Mouse (Mus musculus): Measurements from ENCODE around the gene Pdcd5. TPM values are rescaled to one million over a fixed set of nuclear protein-coding genes. Genes with fewer than 3 reads are reported as not detected.

The Pdcd5 gene
- polyA plus RNA-seq, 1 experiment = 95.7 TPM

DNA sequence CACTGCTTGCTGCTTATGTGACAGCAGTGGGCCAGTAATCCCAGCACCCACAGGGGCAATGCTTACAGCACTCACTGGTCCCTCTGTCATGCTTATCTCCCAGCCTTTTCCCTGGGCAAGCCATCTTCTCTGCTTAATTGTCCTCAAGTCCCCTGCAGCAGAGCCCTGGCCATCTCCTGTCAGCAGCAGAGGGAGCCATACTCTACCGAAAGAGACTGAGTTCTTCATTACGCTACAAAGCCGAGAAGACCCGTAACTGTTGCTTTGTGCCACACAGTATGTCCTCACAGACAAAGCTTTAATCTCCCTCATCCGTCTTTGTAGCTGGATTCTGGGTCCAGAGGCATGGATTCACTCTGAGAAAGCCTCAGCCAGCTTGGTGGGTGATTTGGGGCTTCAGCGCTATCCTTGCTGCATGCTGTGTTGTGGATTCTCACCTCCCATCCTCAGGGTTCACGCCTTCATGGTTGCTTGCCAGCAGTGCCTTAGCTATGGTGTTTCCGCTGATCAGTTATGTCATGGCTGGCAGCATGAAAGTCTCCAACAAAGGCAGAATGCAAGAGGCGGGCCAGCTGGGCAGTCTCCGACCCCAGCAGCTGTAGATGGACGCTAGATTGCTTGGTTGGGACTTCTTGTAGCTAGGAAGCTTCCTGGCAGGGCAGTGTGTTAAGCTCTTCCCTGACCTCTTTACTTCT lies 3.5 kb upstream of the Pdcd5 start:
- no peaks in the 10 kb centered on the region for H3K4me1 ChIP-seq (ENCODE audit: control insufficient read depth, insufficient read depth, low read length)
- H3K27me3 ChIP-seq (ENCODE audit: control insufficient read depth, insufficient read depth, low read length, poor library complexity, severe bottlenecking) = no peaks in the 10 kb centered on the region
- H3K4me3 ChIP-seq (ENCODE audit: low read depth, low read length) = peak overlapping the region; percentile 19; the same call in 1 of the 2 replicates
- H3K27ac ChIP-seq (ENCODE audit: insufficient read depth, low read length) = no peak overlapping the region
- no peaks in the 10 kb centered on the region for H3K9me3 ChIP-seq (replicated peaks; ENCODE audit: control insufficient read depth, insufficient read depth, low read length, poor library complexity, severe bottlenecking)
- TF ChIP-seq CTCF (IDR thresholded peaks at IDR 0.05; ENCODE audit: low read depth, low read length) (peak; percentile 39), POLR2A (IDR thresholded peaks at IDR 0.05; ENCODE audit: insufficient read depth, low read length) (no peak)
- H3K9ac ChIP-seq (ENCODE audit: low read depth, poor library complexity, severe bottlenecking) = no peak overlapping the region
- no peaks in the 10 kb centered on the region for H3K36me3 ChIP-seq (ENCODE audit: control insufficient read depth, insufficient read depth, low read length, poor library complexity, severe bottlenecking)

DNA sequence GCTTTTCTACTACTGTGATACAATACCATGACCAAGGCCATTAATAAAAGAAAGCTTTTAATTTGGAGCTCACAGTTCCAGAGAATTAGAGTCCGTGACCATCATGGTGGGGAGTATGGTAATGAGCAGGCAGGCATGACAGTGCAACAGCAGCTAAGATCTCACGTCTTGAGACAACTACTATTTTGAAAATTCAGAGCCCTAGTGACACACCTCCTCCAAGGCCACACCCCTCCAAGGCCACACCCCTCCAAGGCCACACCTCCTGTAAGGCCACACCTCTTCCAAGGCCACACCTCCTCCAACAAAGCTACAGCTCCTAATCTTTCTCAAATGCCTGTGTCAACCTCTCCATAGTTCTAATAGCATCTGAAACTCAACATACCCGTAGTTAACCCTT lies 1.8 kb upstream of the Pdcd5 start:
- Histone ChIP-seq H3K27ac (ENCODE audit: insufficient read depth, low read length) (no peak overlapping the region), H3K9ac (ENCODE audit: low read depth, poor library complexity, severe bottlenecking) (no peak overlapping the region), H3K4me3 (ENCODE audit: low read depth, low read length) (peak overlapping the region; percentile 66)

GRCm38 (mm10) chr7:35648239-35649069 lies 1.1 kb upstream of the Pdcd5 start:
- peak overlapping the region; percentile 66 for H3K4me3 ChIP-seq (ENCODE audit: low read depth, low read length)
- no peaks in the 10 kb centered on the region for H3K27me3 ChIP-seq (ENCODE audit: control insufficient read depth, insufficient read depth, low read length, poor library complexity, severe bottlenecking)
- H3K36me3 ChIP-seq (ENCODE audit: control insufficient read depth, insufficient read depth, low read length, poor library complexity, severe bottlenecking) = peaks cover 9% of the 10 kb centered on the region
- no peak for TF ChIP-seq CTCF (IDR thresholded peaks at IDR 0.05; ENCODE audit: low read depth, low read length)
- no peak for TF ChIP-seq EP300 (IDR thresholded peaks at IDR 0.05; ENCODE audit: insufficient read depth, low read depth, low read length)
- TF ChIP-seq POLR2A (IDR thresholded peaks at IDR 0.05; ENCODE audit: insufficient read depth, low read length) = no peak
- no peaks in the 10 kb centered on the region for H3K4me1 ChIP-seq (ENCODE audit: control insufficient read depth, insufficient read depth, low read length)
- H3K27ac ChIP-seq (ENCODE audit: insufficient read depth, low read length) = peak overlapping the region; percentile 52; the same call in 1 of the 2 replicates
- H3K9ac ChIP-seq (ENCODE audit: low read depth, poor library complexity, severe bottlenecking) = no peak overlapping the region
- no peaks in the 10 kb centered on the region for H3K9me3 ChIP-seq (replicated peaks; ENCODE audit: control insufficient read depth, insufficient read depth, low read length, poor library complexity, severe bottlenecking)

More for the DNA sequence above, 1.8 kb upstream of the Pdcd5 start:
- Histone ChIP-seq H3K36me3 (ENCODE audit: control insufficient read depth, insufficient read depth, low read length, poor library complexity, severe bottlenecking) (peaks cover 4% of the 10 kb centered on the region), H3K27me3 (ENCODE audit: control insufficient read depth, insufficient read depth, low read length, poor library complexity, severe bottlenecking) (no peaks in the 10 kb centered on the region), H3K9me3 (replicated peaks; ENCODE audit: control insufficient read depth, insufficient read depth, low read length, poor library complexity, severe bottlenecking) (no peaks in the 10 kb centered on the region), H3K4me1 (ENCODE audit: control insufficient read depth, insufficient read depth, low read length) (no peaks in the 10 kb centered on the region)
- TF ChIP-seq POLR2A (IDR thresholded peaks at IDR 0.05; ENCODE audit: insufficient read depth, low read length) (no peak), EP300 (IDR thresholded peaks at IDR 0.05; ENCODE audit: insufficient read depth, low read depth, low read length) (no peak), CTCF (IDR thresholded peaks at IDR 0.05; ENCODE audit: low read depth, low read length) (no peak)

GRCm38 (mm10) chr7:35646317-35647081 lies 822 bp downstream of the Pdcd5 start:
- H3K9me3 ChIP-seq (replicated peaks; ENCODE audit: control insufficient read depth, insufficient read depth, low read length, poor library complexity, severe bottlenecking) = no peaks in the 10 kb centered on the region
- peak overlapping the region; percentile 67 for H3K4me3 ChIP-seq (ENCODE audit: low read depth, low read length)
- no peak overlapping the region for H3K27ac ChIP-seq (ENCODE audit: insufficient read depth, low read length)
- peaks cover 16% of the 10 kb centered on the region for H3K36me3 ChIP-seq (ENCODE audit: control insufficient read depth, insufficient read depth, low read length, poor library complexity, severe bottlenecking)
- H3K27me3 ChIP-seq (ENCODE audit: control insufficient read depth, insufficient read depth, low read length, poor library complexity, severe bottlenecking) = no peaks in the 10 kb centered on the region
- peak overlapping the region; percentile 83 for H3K9ac ChIP-seq (ENCODE audit: low read depth, poor library complexity, severe bottlenecking)
- no peaks in the 10 kb centered on the region for H3K4me1 ChIP-seq (ENCODE audit: control insufficient read depth, insufficient read depth, low read length)
- TF ChIP-seq CTCF (IDR thresholded peaks at IDR 0.05; ENCODE audit: low read depth, low read length) (no peak), POLR2A (IDR thresholded peaks at IDR 0.05; ENCODE audit: insufficient read depth, low read length) (no peak), EP300 (IDR thresholded peaks at IDR 0.05; ENCODE audit: insufficient read depth, low read depth, low read length) (no peak)

- no peak overlapping the region for H3K4me3 ChIP-seq (ENCODE audit: low read depth, low read length)
- H3K9me3 ChIP-seq (replicated peaks; ENCODE audit: control insufficient read depth, insufficient read depth, low read length, poor library complexity, severe bottlenecking) = no peaks in the 10 kb centered on the region
- TF ChIP-seq CTCF (IDR thresholded peaks at IDR 0.05; ENCODE audit: low read depth, low read length) (no peak), POLR2A (IDR thresholded peaks at IDR 0.05; ENCODE audit: insufficient read depth, low read length) (no peak), EP300 (IDR thresholded peaks at IDR 0.05; ENCODE audit: insufficient read depth, low read depth, low read length) (no peak)
- H3K27me3 ChIP-seq (ENCODE audit: control insufficient read depth, insufficient read depth, low read length, poor library complexity, severe bottlenecking) = no peaks in the 10 kb centered on the region
- no peak overlapping the region for H3K9ac ChIP-seq (ENCODE audit: low read depth, poor library complexity, severe bottlenecking)
- H3K4me1 ChIP-seq (ENCODE audit: control insufficient read depth, insufficient read depth, low read length) = no peaks in the 10 kb centered on the region
- H3K36me3 ChIP-seq (ENCODE audit: control insufficient read depth, insufficient read depth, low read length, poor library complexity, severe bottlenecking) = peaks cover 44% of the 10 kb centered on the region
- H3K27ac ChIP-seq (ENCODE audit: insufficient read depth, low read length) = no peak overlapping the region
These were observed 7.2 kb downstream of the Pdcd5 start for GRCm38 (mm10) chr7:35640072-35640471.

Measured in ES-Bruce4 (cell line).